Mouse (Mus musculus): ENCODE measurements around the gene Casp6.

The Casp6 gene

DNA sequence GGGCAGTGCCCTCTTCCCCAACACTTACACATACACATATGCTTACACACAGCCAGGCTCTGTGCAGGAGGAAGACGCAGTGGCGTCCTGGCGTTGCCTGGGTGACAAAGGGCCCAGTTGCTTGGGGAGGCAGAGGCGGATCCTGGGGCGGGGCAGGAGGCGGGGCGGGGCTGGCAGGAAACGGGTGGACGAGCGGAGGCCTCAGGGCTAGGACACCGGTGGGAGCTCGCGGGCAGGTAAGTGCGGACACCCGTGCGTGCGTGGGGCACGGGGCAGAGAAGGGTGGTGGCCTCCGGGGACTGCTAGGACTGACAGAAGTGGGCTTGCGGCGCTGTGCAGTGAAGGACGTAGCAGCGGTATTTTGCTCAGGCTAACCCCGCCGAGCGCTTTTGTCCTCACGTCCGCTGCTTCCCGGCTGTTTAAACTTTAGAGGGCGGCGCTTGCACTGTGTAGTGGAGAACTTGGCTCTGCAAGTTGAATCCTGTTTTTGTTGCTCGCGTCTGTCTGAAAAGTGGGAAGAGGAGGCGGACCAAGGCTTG lies at the start of gene Casp6:
Gene Casp6, plus strand, starts transcription at position 155 of the 539 bp plus-strand sequence.
- peak; percentile 77 for DNase-seq (ENCODE audit: low read depth, low spot score)

DNA sequence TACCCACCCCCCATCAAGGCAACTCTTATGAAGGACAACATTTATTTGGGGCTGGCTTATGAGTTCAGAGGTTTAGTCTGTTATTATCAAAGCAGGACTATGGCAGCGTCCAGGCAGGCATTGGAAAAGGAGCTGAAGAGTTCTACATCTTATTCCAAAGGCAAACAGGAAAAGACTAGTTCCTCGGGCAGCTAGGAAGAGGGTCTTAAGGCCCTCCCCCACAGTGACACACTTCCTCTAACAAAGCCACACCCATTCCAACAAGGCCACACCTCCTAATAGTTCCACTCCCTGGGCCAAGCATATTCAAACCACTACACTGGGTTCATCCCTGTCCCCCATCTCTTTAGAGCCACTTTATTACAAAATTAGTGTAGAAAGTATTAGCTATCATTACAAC lies 38.6 kb upstream of the Casp6 start:
- DNase-seq (ENCODE audit: low read depth, low spot score) = no peak

DNA sequence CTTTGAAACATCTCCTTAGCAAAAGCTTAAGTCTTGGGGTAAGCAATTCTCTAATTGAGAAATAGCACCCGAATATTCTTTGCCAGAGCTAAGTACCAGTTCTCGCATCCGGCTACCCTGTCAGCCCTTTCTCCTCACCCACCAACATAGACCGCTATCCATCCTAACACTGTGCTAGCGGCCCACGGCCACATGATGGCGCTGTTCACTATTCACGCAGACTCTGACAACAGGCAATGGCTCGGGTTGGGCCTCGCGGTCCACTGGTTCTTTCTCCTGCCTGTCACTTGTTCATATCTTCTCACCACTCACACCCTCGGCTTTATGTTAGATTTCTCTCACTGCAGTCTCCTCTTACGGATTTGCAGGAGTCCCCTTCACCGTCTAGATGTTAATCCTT lies 37.5 kb upstream of the Casp6 start:
- peak; percentile 20 for DNase-seq (ENCODE audit: low read depth, low spot score)

DNA sequence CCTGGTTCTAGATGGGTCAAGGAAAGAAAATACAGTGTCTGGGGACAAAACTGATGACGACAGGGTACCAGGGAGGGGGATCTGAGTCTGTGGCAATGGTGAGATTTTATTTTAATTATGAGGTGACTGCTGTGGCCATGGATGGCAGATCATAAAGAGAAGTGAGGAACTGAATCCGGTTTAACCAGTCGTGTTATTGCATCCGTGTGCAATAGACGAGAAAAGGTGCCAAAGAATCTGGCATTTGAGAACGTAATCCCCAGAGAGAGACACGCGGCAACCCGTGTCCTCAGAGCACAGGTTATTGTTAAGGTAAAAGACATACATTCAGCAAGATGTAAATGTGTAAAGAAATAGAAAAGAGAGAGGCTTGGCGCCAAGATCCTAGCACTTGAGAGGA lies 23.9 kb upstream of the Casp6 start:
- no peak for DNase-seq (ENCODE audit: low read depth, low spot score)

DNA sequence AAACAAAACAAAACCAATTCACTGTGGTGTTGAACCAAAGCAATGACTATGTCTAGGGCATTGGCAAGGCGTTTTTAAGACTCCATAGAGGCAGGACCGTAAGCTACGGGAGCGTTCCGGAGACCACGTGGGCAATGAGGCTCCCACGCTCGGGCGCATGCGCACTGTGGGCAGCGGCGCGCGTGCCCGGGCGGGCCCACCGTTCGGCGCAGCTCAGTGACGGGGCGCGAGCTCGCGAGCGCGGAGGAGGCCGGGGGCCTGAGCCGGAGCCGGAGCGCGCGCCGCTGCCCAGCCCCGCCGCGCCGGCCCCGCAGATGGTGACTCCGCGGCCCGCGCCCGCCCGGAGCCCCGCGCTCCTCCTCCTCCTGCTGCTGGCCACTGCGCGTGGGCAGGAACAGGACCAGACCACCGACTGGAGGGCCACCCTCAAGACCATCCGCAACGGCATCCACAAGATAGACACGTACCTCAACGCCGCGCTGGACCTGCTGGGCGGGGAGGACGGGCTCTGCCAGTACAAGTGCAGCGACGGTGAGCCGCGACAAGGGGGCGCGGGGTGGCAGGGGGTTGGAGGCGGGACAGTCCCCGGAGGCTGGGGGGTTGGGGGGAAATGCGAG lies 22.7 kb upstream of the Casp6 start, which contains the start of gene Pla2g12a:
Gene Pla2g12a, plus strand, starts transcription at position 202 of the 617 bp plus-strand sequence.
- peak; percentile 91 for DNase-seq (ENCODE audit: low read depth, low spot score)

DNA sequence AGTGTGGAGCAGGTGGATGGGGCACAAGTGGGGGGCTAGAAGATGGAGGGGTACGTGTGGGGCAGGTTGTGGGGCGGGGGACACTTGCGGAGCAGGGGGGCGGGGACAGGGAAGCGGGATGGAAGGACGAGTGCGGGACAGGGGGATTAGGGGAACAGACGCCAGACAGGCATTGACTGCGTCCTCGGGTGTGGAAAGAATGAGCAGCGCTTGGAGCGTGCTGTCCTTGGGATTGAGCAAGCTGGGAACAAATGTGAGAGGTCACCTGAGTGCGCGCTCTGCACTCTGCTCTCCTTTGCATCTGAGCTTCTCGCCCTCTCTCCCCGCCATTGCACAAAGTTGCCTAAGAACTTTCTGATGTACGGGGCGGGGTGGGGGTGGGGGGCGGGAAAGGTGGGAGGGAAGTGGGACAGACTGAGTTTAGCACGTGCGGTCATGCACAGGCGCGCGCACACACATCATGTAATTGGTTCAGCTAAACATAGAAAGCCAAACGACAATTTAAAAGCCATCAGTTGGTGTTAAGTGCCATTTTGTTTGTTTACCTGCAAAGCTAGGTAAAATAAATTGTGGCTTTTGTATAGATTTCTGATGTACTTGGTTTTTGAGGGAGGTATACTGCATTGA lies 22.0 kb upstream of the Casp6 start:
- DNase-seq (ENCODE audit: low read depth, low spot score) = peak; percentile 44

DNA sequence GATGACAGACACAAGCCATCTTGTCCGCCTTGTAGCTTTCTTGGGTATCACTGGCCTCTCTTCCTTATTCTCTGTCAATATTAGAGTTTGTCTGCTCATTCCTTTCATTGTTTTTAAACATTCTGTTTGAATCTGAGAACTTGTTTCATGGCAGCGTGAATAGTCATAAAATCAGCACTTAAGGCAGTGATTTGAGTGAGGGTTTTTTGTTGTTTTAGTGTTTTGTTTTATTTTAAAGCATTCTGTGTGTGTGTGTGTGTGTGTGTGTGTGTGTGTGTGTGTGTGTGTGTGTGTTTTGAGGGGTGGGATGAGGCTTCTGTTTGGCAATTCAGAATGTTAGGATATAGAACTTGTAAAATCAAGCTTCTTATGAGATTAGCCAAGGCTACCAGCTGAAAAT lies 21.3 kb upstream of the Casp6 start:
- no peak for DNase-seq (ENCODE audit: low read depth, low spot score)

DNA sequence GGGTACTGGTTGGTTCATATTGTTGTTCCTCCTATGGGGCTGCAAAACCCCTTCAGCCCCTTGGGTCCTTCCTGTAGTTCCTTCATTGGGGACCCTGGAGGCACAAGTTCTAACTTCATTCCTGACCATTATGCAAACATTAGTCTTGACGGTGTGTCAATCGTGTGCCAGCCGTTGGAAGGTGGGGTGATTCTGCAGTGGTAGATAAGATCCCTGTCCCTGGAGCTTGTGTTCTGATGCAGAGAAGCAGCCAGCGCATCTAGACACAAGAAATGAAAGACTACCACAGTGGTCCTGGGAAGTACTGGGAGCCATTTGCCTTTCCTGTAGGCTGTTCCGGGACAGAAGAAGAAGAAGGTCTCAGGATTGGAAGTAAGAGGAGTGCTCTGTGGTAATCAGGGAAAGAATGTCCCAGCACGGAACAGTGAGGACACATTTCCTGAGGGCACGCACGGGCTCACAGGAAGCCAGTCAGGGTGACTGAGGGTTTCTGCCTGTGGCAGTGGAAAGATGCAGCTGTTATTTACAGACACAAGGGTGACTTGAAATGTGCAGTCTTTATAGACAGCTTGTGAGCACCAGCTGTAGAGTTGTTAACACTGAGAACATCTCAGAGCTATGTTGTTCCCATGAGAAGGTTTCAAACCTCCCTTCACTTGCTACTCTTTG lies 20.2 kb upstream of the Casp6 start:
- no peak for DNase-seq (ENCODE audit: low read depth, low spot score)

DNA sequence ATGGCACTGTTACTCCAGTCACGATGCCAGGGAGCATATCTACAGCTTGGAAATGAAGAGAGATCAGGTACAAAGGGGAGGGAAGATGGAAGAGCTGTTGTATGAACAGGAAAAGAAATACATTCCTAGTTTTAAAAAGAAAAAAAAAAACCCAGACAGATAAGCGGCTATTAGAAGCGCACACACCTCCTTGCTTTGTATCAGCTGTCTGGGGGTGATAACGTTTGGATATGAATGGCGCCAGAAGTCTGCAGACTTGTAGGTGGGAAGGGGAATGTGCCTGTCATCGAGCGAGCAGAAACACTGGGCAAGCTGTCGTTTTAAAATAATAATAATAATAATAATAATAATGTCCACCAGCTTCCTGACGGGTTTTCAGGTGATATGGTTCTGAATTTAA lies 15.6 kb upstream of the Casp6 start:
- DNase-seq (ENCODE audit: low read depth, low spot score) = no peak

DNA sequence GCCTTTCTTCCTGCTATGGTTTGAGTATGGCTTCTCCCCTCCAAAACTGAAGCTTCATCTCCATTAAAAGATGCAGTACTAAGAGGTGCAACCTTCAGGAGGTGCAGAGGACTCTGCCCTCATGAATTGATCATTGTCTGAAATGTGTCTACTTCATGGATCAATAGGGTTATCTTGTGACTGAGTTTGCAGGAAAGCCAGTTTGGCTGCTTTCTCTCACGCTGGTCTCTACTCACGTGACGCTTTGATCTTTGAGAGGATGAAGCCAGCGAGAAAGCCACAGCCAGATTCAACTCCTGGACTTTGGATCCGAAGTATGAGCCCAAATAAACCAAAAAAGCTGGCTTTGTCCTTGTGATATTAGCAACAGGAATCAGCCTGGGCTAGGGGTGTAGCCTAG lies 14.8 kb upstream of the Casp6 start:
- no peak for DNase-seq (ENCODE audit: low read depth, low spot score)

DNA sequence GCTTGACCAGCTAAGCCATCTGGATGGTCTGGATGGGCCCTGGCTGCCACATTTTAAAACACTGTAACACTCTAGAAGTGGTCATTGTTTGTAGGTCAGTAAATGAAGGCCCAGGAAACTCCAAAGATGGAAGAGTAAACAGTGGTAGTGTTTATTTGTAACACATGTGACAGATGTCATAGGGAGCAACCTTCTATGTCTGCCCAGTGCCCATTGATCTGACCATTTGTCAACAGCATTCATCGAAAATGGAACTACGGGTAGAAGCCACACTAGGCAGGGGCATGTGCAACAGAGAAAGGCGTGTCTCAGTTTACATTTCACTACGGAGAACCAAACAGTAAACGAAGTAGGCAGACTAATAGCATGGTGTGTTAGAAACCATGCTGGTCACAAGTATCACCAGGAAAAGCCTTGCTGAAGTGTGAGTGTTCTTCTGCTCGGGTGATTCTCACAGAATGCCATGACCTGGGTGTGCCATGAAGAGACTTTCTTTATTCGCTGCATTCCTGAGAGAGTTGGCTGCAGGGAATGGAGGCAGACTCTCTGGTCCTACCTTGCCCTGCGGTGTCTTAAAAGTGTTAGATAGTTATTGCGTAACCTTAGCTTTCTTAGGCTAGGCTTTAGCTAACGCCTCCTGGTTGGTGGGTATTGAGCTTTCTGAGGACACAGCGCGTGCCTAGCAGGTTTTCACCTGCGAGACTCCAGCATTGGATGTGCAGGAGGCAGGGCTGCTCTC lies 13.3 kb upstream of the Casp6 start:
- no peak for DNase-seq (ENCODE audit: low read depth, low spot score)

DNA sequence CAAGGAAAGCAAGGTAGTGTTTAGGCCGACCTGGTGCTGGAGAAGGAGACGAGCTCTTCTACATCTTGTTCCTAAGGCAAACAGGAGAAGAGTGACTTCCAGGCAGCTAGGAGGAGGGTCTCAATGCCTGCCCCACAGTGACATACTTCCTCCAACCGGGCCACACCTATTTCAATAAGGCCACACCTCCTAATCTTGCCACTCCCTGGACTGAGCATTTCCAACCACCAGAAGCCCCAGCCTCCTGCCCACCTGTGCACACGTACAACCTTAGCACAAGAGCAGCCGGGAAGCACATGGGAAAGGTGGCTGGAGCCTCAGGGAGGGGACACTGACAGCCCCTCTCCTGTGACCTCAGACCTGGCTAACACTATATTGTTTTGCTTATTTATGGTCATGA lies 9.2 kb upstream of the Casp6 start:
- no peak for DNase-seq (ENCODE audit: low read depth, low spot score)

DNA sequence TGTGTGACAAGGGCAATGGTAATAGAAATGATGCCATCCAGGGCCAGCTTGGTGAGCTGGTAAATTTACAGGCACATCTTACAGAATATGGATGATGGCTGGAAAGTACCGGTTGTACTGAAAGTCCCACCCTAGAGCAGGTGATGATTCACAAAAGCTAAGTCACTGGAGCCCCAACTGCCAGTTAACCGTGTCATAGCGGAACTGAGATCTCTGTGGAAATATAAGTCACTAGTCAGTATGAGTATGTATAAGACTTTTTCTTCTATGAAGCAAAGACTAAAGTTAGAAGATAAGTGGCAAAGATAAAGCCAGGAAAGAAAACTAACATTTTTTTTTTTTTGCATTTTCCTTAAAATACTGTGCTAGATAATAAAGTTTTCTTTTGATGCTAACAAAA lies 8.1 kb upstream of the Casp6 start:
- DNase-seq (ENCODE audit: low read depth, low spot score) = no peak

DNA sequence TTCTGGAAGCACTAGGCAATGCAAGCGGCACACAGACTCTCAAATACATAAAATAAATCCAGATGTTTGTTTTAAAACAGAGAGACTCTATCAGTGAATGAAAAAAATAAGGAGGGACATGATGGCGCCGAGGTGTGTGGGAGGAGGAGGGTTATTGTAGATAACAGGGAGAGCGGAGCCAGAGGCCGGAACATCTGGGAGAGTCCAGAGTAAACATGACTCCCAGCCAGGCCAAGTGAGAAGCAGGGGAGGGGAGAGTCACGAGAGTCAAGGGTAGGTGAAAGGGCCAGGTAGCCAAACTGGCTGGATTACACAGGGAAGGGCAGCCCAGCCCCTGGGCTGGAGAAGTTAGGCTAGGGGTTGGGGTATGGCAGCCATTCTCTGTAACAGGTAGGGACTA lies 4.6 kb upstream of the Casp6 start:
- DNase-seq (ENCODE audit: low read depth, low spot score) = no peak

DNA sequence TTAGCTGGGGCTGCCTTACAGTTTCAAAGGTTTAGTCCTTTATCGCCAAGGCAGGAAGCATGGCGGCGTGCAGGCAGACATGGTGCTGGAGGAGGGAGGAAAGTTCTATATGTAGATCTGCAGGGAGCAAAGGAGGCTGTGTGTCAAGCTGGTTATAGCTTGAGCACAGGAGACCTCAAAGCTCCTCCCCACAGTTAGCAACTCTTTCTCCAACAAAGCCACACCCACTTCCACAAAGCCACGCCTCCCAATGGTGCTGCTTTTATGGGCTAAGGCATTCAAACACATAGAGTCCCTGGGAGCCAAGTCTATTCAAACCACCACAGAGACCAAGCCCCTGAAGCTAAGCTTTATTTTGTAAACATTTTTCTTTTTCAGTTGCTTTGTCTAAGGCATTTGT lies 2.3 kb upstream of the Casp6 start:
- DNase-seq (ENCODE audit: low read depth, low spot score) = no peak

DNA sequence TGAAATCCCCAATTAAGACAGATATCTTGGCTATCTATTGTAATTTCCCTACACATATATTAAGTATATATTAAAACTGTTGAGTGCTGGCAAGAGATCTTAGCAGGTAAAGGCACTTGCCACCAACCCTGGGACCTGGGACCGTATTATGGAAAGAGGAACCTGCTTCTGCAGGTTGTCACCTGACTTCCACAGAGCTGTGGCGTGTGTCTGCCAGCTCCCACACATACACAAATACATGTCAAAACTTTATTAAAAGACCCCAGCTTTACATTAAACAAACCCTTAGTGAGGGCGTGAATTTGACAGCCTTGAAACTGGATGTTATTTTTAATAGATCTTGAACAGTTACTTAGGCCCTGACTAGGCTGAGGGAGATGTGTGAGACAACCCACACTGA lies 2.1 kb downstream of the Casp6 start:
- DNase-seq (ENCODE audit: low read depth, low spot score) = no peak

DNA sequence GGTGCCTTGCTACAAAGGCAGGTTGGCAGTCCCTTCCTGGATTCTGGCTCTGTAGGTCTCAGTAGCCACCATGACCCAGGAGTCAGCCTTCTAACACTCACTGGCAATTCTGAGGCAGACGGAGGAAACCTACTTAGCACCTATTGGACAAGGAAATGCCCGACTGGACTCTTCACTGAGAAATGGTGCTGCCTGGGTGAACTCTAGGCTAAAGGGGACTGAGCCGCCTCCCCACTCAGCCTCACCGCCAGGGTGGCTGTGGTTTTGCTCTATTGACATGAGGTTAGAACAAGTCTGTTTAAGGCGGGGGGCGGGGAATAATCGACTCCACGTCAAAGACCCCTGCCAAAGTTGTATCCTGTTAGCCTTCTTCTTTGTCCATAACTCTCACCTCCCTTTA lies 2.6 kb downstream of the Casp6 start:
- DNase-seq (ENCODE audit: low read depth, low spot score) = no peak

DNA sequence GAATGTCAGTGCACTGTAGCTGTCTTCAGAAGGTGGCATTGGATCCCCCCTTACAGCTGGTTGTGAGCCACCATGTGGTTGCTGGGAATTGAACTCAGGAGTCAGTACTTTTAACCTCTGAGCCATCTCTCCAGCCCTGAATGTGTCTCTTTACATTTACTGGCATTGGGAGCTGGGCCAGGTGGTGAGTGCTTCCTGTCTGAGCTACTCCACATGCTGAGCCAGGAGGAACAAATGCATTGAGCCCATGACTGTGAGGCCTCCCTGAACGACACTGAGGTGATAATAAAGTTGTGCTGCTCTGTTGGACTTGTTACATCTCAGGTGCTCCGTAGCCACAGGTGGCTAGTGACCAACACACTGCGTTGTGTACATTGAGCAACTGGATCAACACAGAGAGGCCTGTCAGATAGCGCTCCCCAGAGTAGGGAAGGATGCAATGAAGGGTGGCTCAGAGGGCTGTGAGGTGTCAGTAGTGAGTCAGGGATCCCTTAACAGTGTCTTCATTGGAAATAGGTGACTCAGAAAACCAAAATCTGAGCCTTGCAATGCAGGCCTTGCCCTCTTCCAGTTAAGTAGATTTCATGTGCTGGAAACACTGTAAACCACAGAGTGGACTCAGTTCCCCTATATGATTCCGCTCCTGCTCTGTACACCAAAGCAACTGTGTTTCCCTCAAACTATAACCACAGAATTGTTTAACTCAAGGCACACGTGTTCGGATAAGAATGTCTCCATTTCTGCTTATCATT lies 3.3 kb downstream of the Casp6 start:
- DNase-seq (ENCODE audit: low read depth, low spot score) = no peak

DNA sequence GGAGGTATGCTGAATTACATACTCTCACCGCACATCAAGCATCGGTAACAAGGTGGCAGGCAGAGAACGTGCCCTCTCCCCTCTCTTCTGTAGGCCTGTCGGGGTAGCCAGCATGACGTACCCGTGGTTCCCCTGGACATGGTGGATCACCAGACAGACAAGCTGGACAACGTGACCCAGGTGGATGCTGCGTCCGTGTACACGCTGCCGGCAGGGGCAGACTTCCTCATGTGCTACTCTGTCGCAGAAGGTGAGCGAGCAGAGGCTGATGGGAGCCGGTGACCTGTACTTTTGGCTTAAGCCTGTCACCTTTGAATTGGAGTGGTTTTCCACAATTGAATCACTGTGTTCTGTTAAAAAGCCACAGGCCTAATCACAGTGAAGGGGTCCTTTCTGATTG lies 10.8 kb downstream of the Casp6 start:
- no peak for DNase-seq (ENCODE audit: low read depth, low spot score)

DNA sequence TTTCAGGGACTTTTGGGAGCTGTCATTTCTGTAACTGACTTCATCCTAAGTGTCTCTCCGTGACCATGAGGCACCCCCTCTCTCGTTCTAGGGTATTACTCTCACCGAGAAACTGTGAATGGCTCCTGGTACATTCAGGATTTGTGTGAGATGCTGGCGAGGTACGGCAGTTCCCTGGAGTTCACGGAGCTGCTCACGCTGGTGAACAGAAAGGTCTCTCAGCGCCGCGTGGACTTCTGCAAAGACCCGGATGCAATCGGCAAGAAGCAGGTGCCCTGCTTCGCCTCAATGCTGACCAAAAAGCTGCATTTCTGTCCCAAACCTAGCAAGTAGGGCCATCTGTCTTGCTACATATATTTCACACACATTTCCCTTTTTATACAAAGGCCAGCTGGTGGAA lies 12.0 kb downstream of the Casp6 start:
- DNase-seq (ENCODE audit: low read depth, low spot score) = no peak

DNA sequence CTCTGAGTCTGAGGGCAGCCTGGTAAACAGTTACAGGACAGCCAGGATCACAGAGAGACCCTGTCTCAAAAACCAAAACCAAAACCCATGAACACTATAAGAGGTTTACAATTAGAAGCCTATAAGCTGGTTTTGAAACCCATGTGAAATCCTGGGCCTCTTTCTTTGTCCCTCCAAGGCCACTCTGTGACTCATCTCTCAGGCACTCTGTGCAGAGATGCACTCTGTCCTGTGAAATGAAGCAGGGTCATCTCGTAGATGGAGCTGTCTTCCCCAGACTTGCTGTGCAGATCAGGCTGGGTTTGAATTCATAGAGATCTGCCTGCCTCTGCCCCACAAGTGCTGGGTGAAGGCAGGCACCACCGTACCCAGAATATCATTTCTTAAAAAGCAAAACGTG lies 16.2 kb downstream of the Casp6 start:
- DNase-seq (ENCODE audit: low read depth, low spot score) = no peak

DNA sequence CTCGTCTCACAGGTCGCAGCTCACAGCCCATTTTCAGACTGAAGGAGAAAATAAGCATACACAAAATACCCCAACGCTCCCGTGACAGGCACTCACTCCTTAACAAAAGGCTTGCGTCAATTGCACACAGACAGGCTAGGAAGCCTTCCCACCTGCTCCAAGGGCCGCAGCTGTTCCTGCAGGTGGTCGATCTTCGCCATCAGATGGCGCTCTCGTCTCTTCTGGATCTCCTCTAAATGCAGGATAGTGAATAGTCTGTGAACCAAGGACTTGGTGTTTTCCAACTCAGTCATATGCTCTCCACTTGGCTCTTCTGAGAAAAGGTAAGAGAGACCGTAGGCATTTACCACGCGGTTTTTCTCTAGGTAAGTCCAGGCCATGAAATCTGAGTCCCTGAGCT lies 17.2 kb downstream of the Casp6 start:
- DNase-seq (ENCODE audit: low read depth, low spot score) = peak; percentile 68

Measured in forelimb bud, embryonic 11.5 days (tissue).